Mouse (Mus musculus) adrenal gland, postnatal 10 days (tissue): ENCODE measurements around the gene Spata31d1d. TPM values are rescaled to one million over a fixed set of nuclear protein-coding genes. Genes with fewer than 3 reads are reported as not detected.
"Not testable (repeated sequence)": the region's sequence is repeated elsewhere in the genome, so short reads cannot be mapped to it uniquely, and the experiment has no call there.

Experiments used
- DNase-seq: peaks from one replicate; pipeline ENCODE4 v3.0.0; 2021; ENCODE audit warnings: mixed read lengths
- long read RNA-seq, 2 experiments: library from polyadenylated mRNA; stranded (forward); transcript quantifications; one replicate each; pipeline ENCODE4 v2.0.0; 2021
- total RNA-seq, 2 experiments: library from RNA; stranded (reverse); gene quantifications; 2 replicates each; pipeline ENCODE4 v1.2.3; 2021

The Spata31d1d gene
- total RNA-seq: not detected
- long read RNA-seq, experiment 1: 0 reads
- long read RNA-seq, experiment 2: 0 reads

DNA sequence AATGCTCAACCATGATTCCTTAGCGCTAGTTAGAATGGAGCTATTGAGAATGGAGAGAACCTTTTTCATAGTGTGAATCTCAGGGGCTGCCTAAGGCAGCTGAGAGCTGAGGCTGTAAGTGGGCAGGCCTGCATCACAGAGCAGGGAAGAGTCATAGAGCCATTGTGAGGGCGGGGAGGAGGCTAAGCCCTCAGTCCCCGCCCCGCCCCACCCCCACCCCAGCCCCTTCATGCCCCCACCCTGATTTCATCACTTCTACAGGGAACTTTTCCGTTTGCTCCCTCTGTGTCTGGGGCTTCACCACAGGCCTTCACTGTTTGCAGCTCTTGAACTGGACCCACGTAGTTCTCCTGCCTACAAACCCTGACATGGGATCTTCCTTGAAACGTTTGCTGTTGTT is at the start of gene Spata31d1d:
Spata31d1d (minus strand) TSS at position 101 of the 400 bp plus-strand sequence.
- no peak for DNase-seq

DNA sequence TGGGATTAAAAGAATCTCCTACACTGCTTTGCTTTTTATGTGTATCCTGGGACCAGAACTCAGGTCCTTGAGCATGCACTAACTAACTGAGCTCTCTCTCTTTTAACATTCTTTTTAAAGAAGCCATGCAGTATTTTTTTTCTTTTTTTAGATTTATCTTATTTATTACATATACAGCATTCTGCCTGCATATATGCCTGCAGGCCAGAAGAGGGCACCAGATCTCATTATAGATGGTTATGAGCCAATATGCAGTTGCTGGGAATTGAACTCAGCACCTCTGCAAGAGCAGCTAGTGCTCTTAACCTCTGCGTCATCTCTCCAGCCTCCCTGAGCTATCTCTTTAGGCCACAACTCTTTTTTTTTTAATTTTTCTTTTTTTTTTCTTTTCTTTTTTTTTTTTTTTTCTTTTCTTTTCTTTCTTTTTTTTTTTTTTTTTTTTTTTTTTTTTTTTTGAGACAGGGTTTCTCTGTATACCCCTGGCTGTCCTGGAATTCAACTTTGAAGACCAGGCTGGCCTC is 48.3 kb upstream of the Spata31d1d start:
- DNase-seq: not testable (repeated sequence)

DNA sequence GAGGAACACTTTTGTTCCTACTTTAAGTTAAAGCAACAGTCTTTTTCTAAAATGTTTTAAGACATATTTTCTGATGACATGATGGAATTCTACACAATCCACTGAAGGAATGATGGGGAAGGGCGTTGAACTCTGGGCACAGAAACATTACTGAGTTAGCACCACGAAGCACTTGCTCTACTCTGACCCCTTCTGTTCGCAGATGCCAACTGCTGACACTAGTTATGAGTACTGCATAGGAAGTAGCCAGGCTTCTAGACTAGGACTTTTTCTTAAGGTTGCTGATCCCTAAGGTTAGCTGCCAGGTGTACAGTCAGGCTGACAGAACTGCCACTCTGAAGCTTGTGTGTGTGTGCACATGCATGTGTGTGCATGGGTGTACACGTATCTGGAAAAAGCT is 47.7 kb upstream of the Spata31d1d start:
- no peak for DNase-seq

GRCm38 (mm10) chr13:59775168-59775567 is 43.6 kb upstream of the Spata31d1d start:
- peak; percentile 62 for DNase-seq

GRCm38 (mm10) chr13:59771257-59771656 is 39.7 kb upstream of the Spata31d1d start:
- DNase-seq: peak; percentile 85

DNA sequence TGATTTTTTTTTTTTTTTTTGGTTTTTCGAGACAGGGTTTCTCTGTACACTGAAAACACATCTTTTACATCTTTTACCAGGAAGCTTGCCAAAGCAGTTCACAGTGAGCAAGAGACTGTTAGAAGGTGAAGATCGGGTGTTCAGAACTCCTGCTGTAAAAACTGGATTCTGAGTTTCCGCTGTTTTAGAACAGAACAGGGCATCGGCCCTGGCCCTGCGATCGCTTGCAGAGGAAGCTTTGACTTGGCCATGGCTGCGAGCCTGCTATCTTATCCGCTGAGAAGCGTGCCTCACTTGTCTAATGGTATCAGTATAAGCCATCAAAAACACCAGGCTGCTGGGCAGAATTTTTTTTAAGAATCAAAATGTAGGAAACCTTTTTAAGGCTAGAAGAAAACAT is 39.3 kb upstream of the Spata31d1d start:
- DNase-seq: peak; percentile 34

- peak; percentile 87 for DNase-seq
Observed at GRCm38 (mm10) chr13:59770164-59770562, 38.6 kb upstream of the Spata31d1d start.

- peak; percentile 100 for DNase-seq
Observed at GRCm38 (mm10) chr13:59769296-59770163, 38.0 kb upstream of the Spata31d1d start, which contains the start of gene Isca1. Isca1 (minus strand) TSS chr13:59769810.

GRCm38 (mm10) chr13:59768531-59768930 is 37.0 kb upstream of the Spata31d1d start:
- DNase-seq: no peak

GRCm38 (mm10) chr13:59766786-59767515 is 35.4 kb upstream of the Spata31d1d start:
- peak; percentile 43 for DNase-seq

DNA sequence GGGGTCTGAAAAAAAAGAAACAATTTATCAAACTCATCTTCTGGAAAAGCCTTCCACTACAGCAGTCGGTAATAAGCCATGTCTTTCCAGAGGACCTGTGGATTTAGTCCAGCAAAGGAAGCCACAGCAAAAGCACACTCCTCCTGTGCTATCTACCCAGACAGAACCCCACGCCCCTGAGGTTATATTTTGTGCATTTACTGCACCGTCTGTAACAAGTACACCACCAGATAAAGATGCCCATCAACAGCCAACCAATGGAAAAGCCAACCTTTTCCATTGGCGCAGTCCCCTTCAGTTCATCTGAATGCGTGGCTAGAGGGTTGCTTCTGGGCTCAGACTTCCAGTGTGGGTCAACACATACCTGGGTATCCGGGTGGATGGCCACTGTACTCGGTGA is 31.2 kb upstream of the Spata31d1d start:
- DNase-seq: no peak

- DNase-seq: no peak
Observed at GRCm38 (mm10) chr13:59756906-59757305, 25.4 kb upstream of the Spata31d1d start.

DNA sequence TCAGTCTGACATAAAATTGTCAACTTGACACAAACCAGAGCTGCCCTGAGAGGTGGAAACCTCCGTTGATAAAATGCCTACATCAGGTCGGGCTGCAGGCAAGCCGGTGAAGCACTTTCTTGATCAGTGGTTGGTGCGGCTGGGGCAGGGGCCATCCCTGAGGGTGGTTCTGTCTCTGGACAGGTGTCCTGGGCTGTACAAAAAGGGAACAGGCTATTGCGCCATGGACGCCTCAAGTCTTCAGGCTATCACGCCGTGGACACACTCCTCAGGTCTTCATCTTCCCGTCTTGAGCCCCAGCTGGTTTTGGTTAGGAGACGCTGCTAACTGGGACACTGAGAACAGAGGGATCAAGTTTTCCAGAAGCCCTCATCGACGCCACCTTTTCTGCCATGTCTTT is 18.8 kb upstream of the Spata31d1d start:
- DNase-seq: no peak

DNA sequence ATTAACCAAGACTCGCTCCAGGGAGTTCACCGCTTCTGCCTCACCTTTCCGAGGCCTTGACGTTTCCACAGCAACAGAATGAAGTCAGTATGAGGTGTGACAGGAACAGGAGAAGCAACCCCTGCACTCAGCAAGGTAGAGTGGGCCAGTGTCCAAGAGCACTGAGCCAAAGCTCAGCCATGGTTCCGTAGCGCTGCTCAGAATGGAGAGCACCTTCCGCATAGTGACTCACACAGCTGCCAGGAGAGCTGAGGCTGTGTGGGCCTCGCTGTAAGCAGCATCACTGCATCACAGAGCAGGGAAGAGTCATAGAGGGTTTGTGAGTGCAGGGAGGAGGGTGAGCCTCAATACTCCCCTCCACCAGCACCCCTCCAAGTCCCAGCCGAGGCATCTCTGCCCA is 15.2 kb upstream of the Spata31d1d start, which contains the start of gene 1700014D04Rik:
1700014D04Rik (minus strand) TSS at position 42 of the 400 bp plus-strand sequence.
- no peak for DNase-seq

GRCm38 (mm10) chr13:59746164-59746563 is 14.6 kb upstream of the Spata31d1d start:
- no peak for DNase-seq

DNA sequence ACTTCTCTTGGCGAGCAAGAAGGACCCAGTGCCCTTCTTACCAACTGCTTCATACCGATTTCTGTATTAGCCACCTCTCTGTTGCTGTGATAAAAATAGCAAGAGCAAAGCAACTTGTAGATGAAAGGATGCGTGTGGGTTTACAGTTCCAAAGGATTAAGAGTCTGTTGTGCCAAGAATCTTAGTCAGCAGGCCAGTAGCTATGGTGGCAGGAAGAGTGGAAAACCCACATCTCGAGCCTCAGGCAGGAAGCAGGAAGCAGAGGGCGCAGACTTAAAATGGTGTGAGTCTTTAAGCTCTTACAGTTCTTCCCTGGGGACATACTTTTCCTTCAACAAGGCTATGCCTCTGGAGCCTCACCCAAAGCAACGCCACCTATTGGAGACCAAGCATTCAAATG is 13.9 kb upstream of the Spata31d1d start:
- DNase-seq: no peak

GRCm38 (mm10) chr13:59741697-59742096 is 10.1 kb upstream of the Spata31d1d start:
- no peak for DNase-seq

GRCm38 (mm10) chr13:59741096-59741495 is 9.5 kb upstream of the Spata31d1d start:
- peak; percentile 78 for DNase-seq

- no peak for DNase-seq
Observed at GRCm38 (mm10) chr13:59739397-59739796, 7.8 kb upstream of the Spata31d1d start.

DNA sequence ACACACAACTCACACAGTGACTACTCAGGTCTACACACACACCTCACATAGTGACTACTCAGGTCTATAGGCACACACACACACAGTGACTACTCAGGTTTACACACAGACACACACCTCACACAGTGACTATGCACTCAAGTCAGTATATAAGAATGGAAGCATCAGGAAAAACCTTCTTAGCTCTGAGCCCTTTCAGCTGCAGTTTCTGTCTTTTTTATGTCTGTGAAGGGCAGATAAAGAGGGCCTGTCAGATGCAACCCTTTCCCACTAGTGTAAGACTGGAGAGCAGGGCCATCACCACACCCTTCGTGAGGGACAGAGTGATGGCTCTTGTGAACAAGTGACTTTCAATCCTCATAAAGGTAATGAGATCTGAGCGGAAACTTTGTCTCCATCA is 6.9 kb upstream of the Spata31d1d start:
- no peak for DNase-seq

DNA sequence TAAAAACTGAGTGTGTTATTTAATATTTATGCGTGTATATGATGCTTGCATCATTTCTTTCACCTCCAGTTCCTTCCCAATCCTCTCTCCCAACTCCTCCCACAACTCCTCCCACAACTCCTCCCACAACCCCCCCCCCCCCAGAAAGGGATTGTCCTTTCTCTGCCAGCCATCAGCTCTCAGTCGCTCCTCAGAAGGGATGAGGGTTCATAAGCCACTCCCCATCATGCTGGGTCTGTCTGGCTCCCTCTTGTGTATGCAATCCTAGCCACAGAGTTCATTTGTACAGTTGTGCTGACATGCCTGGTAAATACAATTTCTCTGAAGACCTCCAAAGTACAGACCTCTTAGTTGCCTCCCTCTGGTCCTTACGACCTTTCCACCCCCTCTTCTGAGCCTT is 3.6 kb upstream of the Spata31d1d start:
- no peak for DNase-seq

DNA sequence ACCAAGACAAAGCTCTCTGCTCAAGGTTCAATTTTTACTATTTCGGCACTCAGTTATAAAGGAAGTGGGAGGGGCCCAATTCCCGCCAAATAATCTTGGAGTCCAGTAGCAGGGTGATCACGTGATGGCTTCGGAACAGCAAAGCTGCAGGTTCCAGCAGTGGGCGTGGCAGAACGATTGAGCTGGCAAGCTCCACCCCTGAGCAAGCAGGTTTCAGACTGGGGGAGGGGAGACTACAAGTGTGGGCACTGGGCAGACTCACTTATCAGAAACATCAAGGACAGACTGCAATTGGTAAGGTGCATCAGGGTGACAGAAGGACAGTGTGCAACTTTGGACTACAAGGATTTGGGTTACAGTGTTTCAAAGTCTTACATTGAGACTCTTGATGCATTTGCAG is 2.8 kb upstream of the Spata31d1d start:
- not testable (repeated sequence) for DNase-seq

DNA sequence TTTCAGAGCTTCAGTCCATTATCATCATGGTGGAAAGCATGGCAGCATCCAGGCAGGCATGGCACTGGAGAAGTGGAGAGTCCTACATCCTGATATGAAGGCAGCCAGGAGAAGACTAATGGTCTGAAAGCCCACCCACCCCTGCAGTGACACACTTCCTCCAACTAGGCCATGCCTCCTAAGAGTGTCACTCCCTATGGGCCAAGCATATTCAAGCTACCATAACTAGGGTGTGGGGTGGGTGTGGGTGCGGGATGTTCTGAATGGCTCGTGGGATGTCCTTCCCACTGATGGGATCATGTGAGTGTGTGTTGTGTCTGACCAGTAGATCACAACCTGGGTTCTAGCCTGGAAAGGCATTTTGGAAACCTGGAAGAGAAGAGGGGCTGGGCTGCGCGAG is 2.4 kb upstream of the Spata31d1d start:
- no peak for DNase-seq
